Mouse (Mus musculus): ENCODE results near the gene Hsp90aa1.

DNA sequence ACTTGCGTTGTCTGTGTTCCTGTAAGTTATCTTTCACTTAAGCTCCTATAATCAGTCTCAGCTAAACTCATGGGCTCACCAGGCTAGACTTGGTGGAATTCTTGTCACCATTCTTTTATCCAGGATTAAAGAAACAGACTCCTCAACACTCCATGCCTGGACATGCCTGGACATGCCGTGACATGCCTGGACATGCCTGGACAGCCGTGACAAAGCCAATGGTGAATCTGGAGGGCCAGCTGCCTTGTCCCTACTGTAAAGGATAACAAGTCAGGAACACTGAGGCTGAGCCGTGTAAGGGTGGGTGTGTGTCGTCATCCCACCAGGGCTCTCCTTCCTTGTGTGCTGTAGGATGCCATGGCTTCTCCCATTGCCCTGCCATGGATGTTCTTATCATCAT, 22.5 kb upstream of the Hsp90aa1 start:
- no peak for TF ChIP-seq CTCF (IDR thresholded peaks at IDR 0.05)
- no peak for TF ChIP-seq EP300 (IDR thresholded peaks at IDR 0.05)
